Mouse (Mus musculus) forebrain, embryonic 12.5 days (tissue): ENCODE measurements around the gene Ptpn1. TPM values are rescaled to one million over a fixed set of nuclear protein-coding genes. Genes with fewer than 3 reads are reported as not detected.

Experiments used
- ATAC-seq: fragments of 200-750 bp; cut with Nextera tagmentation; 2 replicates; pipeline ENCODE4 v1.8.0; 2017; ENCODE audit warnings: moderate TSS enrichment; ENCODE audit not compliant: low FRiP score
- H3K27ac ChIP-seq: fragments of 300-500 bp; sonication (generic); 2 replicates; pipeline ENCODE4 v1.5.1; 2016; ENCODE audit warnings: mild to moderate bottlenecking
- H3K27me3 ChIP-seq: fragments of 300-500 bp; sonication (generic); 2 replicates; pipeline ENCODE4 v1.6.1; 2016; ENCODE audit warnings: mild to moderate bottlenecking
- H3K36me3 ChIP-seq: fragments of 300-500 bp; sonication (generic); replicated peaks from 2 replicates; pipeline ENCODE4 v1.6.1; 2016; ENCODE audit warnings: mild to moderate bottlenecking
- H3K4me1 ChIP-seq: fragments of 300-500 bp; sonication (generic); 2 replicates; pipeline ENCODE4 v1.6.1; 2016
- H3K4me2 ChIP-seq: fragments of 300-500 bp; sonication (generic); 2 replicates; pipeline ENCODE4 v1.6.1; 2016; ENCODE audit warnings: mild to moderate bottlenecking, moderate library complexity
- H3K4me3 ChIP-seq: fragments of 300-500 bp; sonication (generic); replicated peaks from 2 replicates; pipeline ENCODE4 v1.5.1; 2016; ENCODE audit warnings: mild to moderate bottlenecking
- H3K9ac ChIP-seq: fragments of 300-500 bp; sonication (generic); 2 replicates; pipeline ENCODE4 v1.6.1; 2016; ENCODE audit warnings: mild to moderate bottlenecking
- H3K9me3 ChIP-seq: fragments of 300-500 bp; sonication (generic); 2 replicates; pipeline ENCODE4 v1.6.1; 2016
- WGBS: fragments of 180-500 bp; shearing (Covaris S2); methylation state at CpG from one replicate; pipeline ENCODE4 v1.1.7; 2016; 5-methylcytosine and 5-hydroxymethylcytosine counted together
- polyA plus RNA-seq: library from polyadenylated mRNA; unstranded; fragments of >200 nt; fragmentation: Nextera tagmentation; extraction: Ambion mirVana; gene quantifications from 2 replicates; pipeline ENCODE4 v1.2.1, GENCODE M21; 2016

Ptpn1 gene
- polyA plus RNA-seq, 1 experiment from 2014 or later: 94.1 TPM

- Histone ChIP-seq H3K9ac (no peak overlapping the region), H3K36me3 (peaks cover 56% of the 10 kb centered on the region), H3K4me3 (no peak overlapping the region), H3K9me3 (no peaks in the 10 kb centered on the region), H3K27me3 (no peaks in the 10 kb centered on the region), H3K27ac (no peak overlapping the region), H3K4me2 (no peak overlapping the region), H3K4me1 (peaks cover 6% of the 10 kb centered on the region; the same call in 1 of the 2 replicates)
- WGBS: 92% methylated on average over 9 of the region's 9 CpGs
- ATAC-seq: no peak
Observed at GRCm38 (mm10) chr2:167963778-167964300, 32.0 kb downstream of the Ptpn1 start.

- H3K9ac ChIP-seq: no peak overlapping the region
- 91% methylated on average over 9 of the region's 9 CpGs for WGBS
- no peak overlapping the region for H3K4me3 ChIP-seq
- H3K36me3 ChIP-seq: peaks cover 61% of the 10 kb centered on the region
- no peaks in the 10 kb centered on the region for H3K27me3 ChIP-seq
- ATAC-seq: no peak
- H3K4me2 ChIP-seq: no peak overlapping the region
- no peaks in the 10 kb centered on the region for H3K9me3 ChIP-seq
- peaks cover 4% of the 10 kb centered on the region; the same call in 1 of the 2 replicates for H3K4me1 ChIP-seq
- no peak overlapping the region for H3K27ac ChIP-seq
Observed at GRCm38 (mm10) chr2:167964320-167964719, 32.5 kb downstream of the Ptpn1 start.

DNA sequence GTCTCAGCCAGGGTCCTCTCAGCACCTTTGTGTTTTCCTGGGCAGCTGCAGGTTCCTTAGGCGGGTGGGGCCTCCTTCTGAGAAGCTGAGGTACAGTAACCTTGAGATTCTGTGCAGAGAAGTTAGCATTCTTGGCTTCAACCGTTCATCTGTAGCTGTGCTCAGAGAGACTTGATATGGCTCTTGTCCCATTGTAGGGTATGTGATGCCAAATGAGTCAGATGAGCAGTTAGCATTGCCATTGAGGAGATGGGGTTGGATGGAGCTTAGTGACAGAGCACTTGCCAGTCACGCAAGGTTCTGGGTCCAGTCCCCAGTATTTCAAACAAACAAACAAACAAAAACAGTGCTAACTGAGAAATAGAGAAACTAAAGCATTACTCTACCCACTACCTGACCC lies 34.1 kb downstream of the Ptpn1 start:
- H3K4me1 ChIP-seq: no peaks in the 10 kb centered on the region
- peaks cover 77% of the 10 kb centered on the region for H3K36me3 ChIP-seq
- no peak overlapping the region for H3K9ac ChIP-seq
- H3K27ac ChIP-seq: no peak overlapping the region
- no peak overlapping the region for H3K4me2 ChIP-seq
- no peak overlapping the region for H3K4me3 ChIP-seq
- no peaks in the 10 kb centered on the region for H3K27me3 ChIP-seq
- ATAC-seq: no peak
- no peaks in the 10 kb centered on the region for H3K9me3 ChIP-seq
- WGBS: 98% methylated on average over 3 of the region's 3 CpGs

DNA sequence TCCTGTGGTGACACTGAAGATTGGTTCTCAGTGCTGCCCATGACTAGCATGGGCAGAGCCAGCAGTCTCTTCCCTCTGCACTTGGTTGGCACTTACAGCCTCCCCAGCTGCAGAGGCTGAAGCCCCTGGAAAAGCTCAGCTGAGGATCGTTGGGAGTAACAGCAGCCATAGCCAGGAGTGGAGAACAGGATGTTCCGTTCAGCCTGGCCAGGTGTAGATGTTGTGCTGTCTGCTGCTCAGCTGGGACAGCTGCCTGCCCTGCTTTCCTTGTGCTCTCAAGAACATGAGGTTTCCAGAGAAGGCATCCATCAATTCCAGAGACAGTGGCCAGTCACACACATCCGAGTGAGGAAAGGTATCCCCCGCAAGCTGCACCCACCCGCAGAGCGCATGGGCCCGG lies 36.6 kb downstream of the Ptpn1 start:
- no peak overlapping the region for H3K4me2 ChIP-seq
- no peak overlapping the region for H3K27ac ChIP-seq
- H3K36me3 ChIP-seq: peaks cover 100% of the 10 kb centered on the region
- H3K27me3 ChIP-seq: no peaks in the 10 kb centered on the region
- ATAC-seq: no peak
- no peak overlapping the region for H3K4me3 ChIP-seq
- 96% methylated on average over 7 of the region's 7 CpGs for WGBS
- no peaks in the 10 kb centered on the region for H3K4me1 ChIP-seq
- no peaks in the 10 kb centered on the region for H3K9me3 ChIP-seq
- H3K9ac ChIP-seq: no peak overlapping the region

DNA sequence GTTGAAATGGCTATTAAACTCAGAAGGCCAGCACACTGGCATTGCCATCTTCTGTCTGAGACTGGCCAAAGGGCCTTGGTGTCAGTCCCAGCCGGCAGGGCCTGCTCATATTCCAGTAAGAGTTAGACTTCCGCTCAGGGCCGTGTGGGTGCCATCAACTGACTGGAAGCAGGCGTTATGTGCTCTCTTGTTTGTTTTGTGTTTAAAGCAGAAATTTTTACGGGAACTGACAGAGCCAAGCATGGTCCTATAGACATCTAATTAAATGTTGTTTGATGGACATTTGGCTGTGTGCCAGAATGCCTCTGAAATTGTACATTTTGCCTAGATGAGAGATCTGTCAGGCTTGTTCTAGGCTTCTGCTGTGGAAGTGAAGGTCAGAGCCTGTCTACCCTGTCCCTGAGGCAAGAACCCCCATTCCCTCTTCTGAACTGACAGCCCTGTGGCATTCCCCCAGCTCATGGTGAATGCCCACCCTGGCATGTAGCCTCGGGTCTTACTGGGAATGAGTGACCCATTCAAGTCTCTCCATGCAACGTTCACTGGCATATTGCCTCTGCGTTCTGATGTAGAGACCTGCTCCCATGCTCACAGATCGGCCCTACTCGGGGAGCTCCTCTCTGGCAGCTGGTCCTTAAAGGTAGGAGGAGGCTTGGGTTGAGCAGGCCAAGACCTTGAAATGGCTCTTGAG lies 38.1 kb downstream of the Ptpn1 start:
- 90% methylated on average over 10 of the region's 10 CpGs for whole genome bisulfite sequencing

GRCm38 (mm10) chr2:167972146-167972545 lies 40.3 kb downstream of the Ptpn1 start:
- Histone ChIP-seq H3K4me1 (no peaks in the 10 kb centered on the region), H3K4me2 (no peak overlapping the region), H3K27ac (no peak overlapping the region), H3K27me3 (no peaks in the 10 kb centered on the region), H3K36me3 (peaks cover 99% of the 10 kb centered on the region), H3K9me3 (no peaks in the 10 kb centered on the region), H3K9ac (peak overlapping the region; percentile 22; the same call in 1 of the 2 replicates), H3K4me3 (no peak overlapping the region)
- 80% methylated on average over 5 of the region's 5 CpGs for WGBS
- no peak for ATAC-seq

More for the DNA sequence above, 38.1 kb downstream of the Ptpn1 start:
- Histone ChIP-seq H3K4me2 (no peak overlapping the region), H3K9me3 (no peaks in the 10 kb centered on the region), H3K36me3 (peaks cover 100% of the 10 kb centered on the region), H3K4me1 (no peaks in the 10 kb centered on the region), H3K27me3 (no peaks in the 10 kb centered on the region), H3K4me3 (no peak overlapping the region), H3K27ac (no peak overlapping the region), H3K9ac (no peak overlapping the region)
- no peak for ATAC-seq

DNA sequence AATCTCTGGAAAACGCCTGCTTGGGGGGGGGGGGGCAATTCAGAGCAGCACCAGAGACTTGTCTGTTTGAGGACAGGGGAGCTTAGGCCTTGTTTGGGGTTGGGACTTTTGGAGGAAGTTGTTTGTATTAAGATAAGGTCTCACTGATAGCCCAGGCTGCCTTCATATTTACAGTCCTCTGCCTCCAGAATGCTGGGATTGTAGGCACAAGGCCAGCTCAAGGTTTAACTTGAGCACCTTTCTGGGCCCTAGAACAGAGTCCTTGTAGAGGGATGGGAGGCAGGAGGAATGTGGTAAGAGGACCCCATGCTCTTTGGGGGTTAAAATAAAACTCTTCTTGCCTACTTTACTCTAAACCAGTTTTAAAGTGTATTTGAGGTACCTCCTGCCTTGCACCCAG lies 41.0 kb downstream of the Ptpn1 start:
- Histone ChIP-seq H3K4me3 (no peak overlapping the region), H3K4me2 (no peak overlapping the region), H3K36me3 (peaks cover 99% of the 10 kb centered on the region), H3K9ac (no peak overlapping the region), H3K27me3 (no peaks in the 10 kb centered on the region), H3K9me3 (no peaks in the 10 kb centered on the region), H3K27ac (no peak overlapping the region), H3K4me1 (no peaks in the 10 kb centered on the region)
- 63% methylated on average over 1 of the region's 1 CpGs for WGBS
- ATAC-seq: no peak

DNA sequence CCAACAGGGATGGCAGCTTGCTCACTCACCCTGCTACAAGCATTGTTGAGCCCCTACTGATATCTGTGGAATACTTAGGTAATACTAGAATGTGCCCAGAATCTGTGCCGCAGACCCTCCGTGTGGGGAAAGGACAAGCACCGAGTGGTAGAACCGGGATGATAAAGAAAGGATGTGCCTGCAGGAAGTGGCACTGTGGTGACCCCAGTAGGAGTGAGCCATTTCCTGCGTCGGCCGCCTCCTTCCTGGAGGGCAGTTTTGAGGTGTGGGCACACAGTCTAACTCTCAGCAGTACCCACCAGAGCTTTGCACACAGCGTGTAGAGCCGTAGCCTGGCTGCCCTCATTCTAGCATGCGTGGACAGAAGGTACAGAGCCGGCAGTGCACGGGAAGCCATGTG lies 43.9 kb downstream of the Ptpn1 start:
- H3K9ac ChIP-seq: no peak overlapping the region
- H3K27me3 ChIP-seq: no peaks in the 10 kb centered on the region
- H3K4me1 ChIP-seq: no peaks in the 10 kb centered on the region
- WGBS: 93% methylated on average over 12 of the region's 12 CpGs
- peaks cover 91% of the 10 kb centered on the region for H3K36me3 ChIP-seq
- ATAC-seq: no peak
- no peaks in the 10 kb centered on the region for H3K9me3 ChIP-seq
- no peak overlapping the region for H3K4me2 ChIP-seq
- H3K4me3 ChIP-seq: no peak overlapping the region
- no peak overlapping the region for H3K27ac ChIP-seq

GRCm38 (mm10) chr2:167978271-167978670 lies 46.4 kb downstream of the Ptpn1 start:
- Histone ChIP-seq H3K9me3 (no peaks in the 10 kb centered on the region), H3K9ac (no peak overlapping the region), H3K27me3 (no peaks in the 10 kb centered on the region), H3K36me3 (peaks cover 66% of the 10 kb centered on the region), H3K27ac (no peak overlapping the region), H3K4me2 (no peak overlapping the region), H3K4me3 (no peak overlapping the region), H3K4me1 (no peaks in the 10 kb centered on the region)
- 96% methylated on average over 10 of the region's 10 CpGs for WGBS
- no peak for ATAC-seq

- H3K27me3 ChIP-seq: no peaks in the 10 kb centered on the region
- peaks cover 45% of the 10 kb centered on the region for H3K36me3 ChIP-seq
- ATAC-seq: no peak
- WGBS: 89% methylated on average over 10 of the region's 10 CpGs
- no peaks in the 10 kb centered on the region for H3K9me3 ChIP-seq
- no peak overlapping the region for H3K4me2 ChIP-seq
- H3K9ac ChIP-seq: no peak overlapping the region
- H3K27ac ChIP-seq: no peak overlapping the region
- no peaks in the 10 kb centered on the region for H3K4me1 ChIP-seq
- H3K4me3 ChIP-seq: no peak overlapping the region
Observed at GRCm38 (mm10) chr2:167980391-167980790, 48.5 kb downstream of the Ptpn1 start.

DNA sequence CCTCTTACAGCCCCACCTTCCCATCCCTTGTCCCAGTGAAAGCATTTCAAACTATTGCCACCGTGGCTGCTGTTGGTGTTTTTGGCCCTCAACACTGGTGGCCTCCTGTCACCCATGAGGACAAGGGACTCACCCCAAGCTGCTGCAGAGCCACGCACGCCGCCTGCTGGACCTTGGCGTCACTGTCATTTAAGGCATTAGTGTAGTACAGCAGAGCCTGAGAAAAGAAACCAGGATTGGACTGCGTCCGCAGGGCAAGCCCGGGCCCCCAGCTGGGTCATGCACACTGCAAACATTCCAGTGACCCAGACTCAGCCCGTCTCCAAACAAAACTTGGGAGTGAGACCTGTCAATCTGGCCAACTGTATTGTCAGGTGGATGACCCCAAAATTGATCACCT lies 50.8 kb downstream of the Ptpn1 start:
- Histone ChIP-seq H3K4me2 (no peak overlapping the region), H3K4me1 (0 out of 2 replicates have a peak, but pooled peaks cover 3% of the 10 kb centered on the region), H3K9me3 (no peaks in the 10 kb centered on the region), H3K27me3 (0 out of 2 replicates have a peak, but pooled peaks cover 3% of the 10 kb centered on the region), H3K27ac (no peak overlapping the region), H3K36me3 (peaks cover 24% of the 10 kb centered on the region), H3K9ac (no peak overlapping the region), H3K4me3 (no peak overlapping the region)
- 63% methylated on average over 9 of the region's 9 CpGs for WGBS
- ATAC-seq: no peak

DNA sequence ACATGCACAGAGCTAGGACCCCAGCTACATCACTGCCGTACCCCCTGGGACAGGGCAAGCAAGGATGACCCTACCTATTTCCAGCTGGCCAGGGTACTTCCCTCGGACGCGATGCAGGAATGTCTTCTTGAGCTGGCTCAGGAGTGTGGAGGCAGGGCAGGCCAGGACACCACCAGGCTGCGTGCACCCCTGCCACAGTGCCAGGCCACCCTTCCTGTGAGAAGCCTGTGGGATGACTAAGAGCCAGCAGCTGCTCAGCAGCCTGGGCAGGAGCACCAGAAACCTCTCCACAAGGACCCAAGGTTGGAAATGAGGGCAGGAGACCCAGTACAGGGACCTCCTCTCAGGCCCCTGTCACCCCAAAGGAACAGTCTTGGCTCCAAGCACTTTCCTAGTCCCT lies 52.5 kb downstream of the Ptpn1 start:
- ATAC-seq: no peak

GRCm38 (mm10) chr2:167984946-167985345 lies 53.1 kb downstream of the Ptpn1 start:
- H3K9ac ChIP-seq: no peak overlapping the region
- 51% methylated on average over 3 of the region's 3 CpGs for WGBS
- H3K4me2 ChIP-seq: no peak overlapping the region
- H3K27me3 ChIP-seq: 0 out of 2 replicates have a peak, but pooled peaks cover 3% of the 10 kb centered on the region
- no peak overlapping the region for H3K27ac ChIP-seq
- H3K4me1 ChIP-seq: 0 out of 2 replicates have a peak, but pooled peaks cover 3% of the 10 kb centered on the region
- H3K36me3 ChIP-seq: peaks cover under 1% of the 10 kb centered on the region; the same call in 1 of the 2 replicates
- H3K4me3 ChIP-seq: no peak overlapping the region
- ATAC-seq: no peak
- no peaks in the 10 kb centered on the region for H3K9me3 ChIP-seq

More for the DNA sequence above, 52.5 kb downstream of the Ptpn1 start:
- H3K9me3 ChIP-seq: no peaks in the 10 kb centered on the region
- H3K27ac ChIP-seq: no peak overlapping the region
- 0 out of 2 replicates have a peak, but pooled peaks cover 3% of the 10 kb centered on the region for H3K4me1 ChIP-seq
- H3K36me3 ChIP-seq: peaks cover 6% of the 10 kb centered on the region; the same call in 1 of the 2 replicates
- 82% methylated on average over 5 of the region's 5 CpGs for WGBS
- no peak overlapping the region for H3K9ac ChIP-seq
- H3K4me3 ChIP-seq: no peak overlapping the region
- H3K27me3 ChIP-seq: 0 out of 2 replicates have a peak, but pooled peaks cover 3% of the 10 kb centered on the region
- H3K4me2 ChIP-seq: no peak overlapping the region
